Mouse (Mus musculus): ENCODE measurements around the gene Dmp1.

Gene Dmp1

GRCm38 (mm10) chr5:104263014-104263776 lies 60.8 kb downstream of the Dmp1 start:
- no peak for DNase-seq
